Mouse (Mus musculus): Measurements from ENCODE around the gene Dcxr. TPM values are rescaled to one million over a fixed set of nuclear protein-coding genes. Genes with fewer than 3 reads are reported as not detected.
A peak's percentile ranks its signal among the peaks of the same experiment; 100 is the strongest.
"Not testable (repeated sequence)": the region's sequence is repeated elsewhere in the genome, so short reads cannot be mapped to it uniquely, and the experiment has no call there.

Gene Dcxr
- total RNA-seq, 2 experiments from 2014 or later: 1.9 to 6.5 TPM

DNA sequence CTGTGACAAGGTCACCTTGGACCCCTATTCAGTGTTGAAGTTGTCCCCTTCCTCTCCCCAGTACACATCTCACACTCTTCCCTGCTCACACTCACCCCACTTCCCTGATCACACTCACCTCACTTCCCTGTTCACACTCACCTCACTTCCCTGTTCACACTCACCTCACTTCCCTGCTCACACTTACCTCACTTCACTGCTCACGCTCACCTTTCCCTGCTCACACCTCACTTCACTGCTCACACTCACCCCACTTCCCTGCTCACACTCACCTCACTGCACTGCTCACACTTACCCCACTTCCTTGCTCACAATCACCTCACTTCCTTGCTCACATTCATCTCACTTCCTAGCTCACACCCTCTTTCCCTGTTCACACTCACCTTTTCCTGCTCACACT lies 4.3 kb upstream of the Dcxr start:
- ATAC-seq (replicated peaks; ENCODE audit: low FRiP score, poor library complexity, severe bottlenecking): no peak

GRCm38 (mm10) chr11:120730331-120730870 lies 3.3 kb upstream of the Dcxr start:
- ATAC-seq (replicated peaks; ENCODE audit: low FRiP score, poor library complexity, severe bottlenecking): no peak

DNA sequence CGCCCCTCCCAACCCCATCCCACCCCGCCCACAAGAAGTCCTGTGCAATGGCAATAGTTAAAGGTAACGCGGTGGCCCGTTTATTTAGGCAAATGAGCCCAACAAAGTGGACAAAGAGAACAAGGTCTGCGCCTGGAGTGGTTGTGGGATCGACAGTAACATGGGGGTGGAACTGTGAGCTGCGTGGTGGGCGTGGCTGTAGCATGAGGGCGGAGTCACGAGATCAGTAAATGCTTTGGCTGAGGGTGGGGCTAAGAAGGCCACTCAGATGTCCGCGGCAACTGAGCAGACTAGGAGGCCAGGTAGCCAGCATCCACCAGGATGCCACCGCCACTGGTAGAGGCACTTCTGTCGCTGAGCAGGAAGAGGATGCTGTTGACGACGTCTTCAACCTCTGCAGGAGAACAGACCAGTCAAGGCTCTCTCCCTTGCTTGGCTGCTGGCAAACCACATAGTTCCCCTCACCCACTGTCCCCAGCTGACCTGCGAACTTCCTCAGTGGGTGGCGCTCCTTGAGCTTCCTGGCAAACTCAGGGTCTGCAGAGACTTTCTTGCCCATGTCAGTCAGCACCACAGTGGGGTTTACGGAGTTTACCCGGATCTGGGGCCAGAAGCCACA lies 2.5 kb upstream of the Dcxr start:
- ATAC-seq (replicated peaks; ENCODE audit: low FRiP score, poor library complexity, severe bottlenecking): not testable (repeated sequence)

GRCm38 (mm10) chr11:120728530-120729240 lies 1.6 kb upstream of the Dcxr start:
- ATAC-seq (replicated peaks; ENCODE audit: low FRiP score, poor library complexity, severe bottlenecking): no peak

GRCm38 (mm10) chr11:120727564-120727963 lies 483 bp upstream of the Dcxr start:
- ATAC-seq (replicated peaks; ENCODE audit: low FRiP score, poor library complexity, severe bottlenecking): no peak

DNA sequence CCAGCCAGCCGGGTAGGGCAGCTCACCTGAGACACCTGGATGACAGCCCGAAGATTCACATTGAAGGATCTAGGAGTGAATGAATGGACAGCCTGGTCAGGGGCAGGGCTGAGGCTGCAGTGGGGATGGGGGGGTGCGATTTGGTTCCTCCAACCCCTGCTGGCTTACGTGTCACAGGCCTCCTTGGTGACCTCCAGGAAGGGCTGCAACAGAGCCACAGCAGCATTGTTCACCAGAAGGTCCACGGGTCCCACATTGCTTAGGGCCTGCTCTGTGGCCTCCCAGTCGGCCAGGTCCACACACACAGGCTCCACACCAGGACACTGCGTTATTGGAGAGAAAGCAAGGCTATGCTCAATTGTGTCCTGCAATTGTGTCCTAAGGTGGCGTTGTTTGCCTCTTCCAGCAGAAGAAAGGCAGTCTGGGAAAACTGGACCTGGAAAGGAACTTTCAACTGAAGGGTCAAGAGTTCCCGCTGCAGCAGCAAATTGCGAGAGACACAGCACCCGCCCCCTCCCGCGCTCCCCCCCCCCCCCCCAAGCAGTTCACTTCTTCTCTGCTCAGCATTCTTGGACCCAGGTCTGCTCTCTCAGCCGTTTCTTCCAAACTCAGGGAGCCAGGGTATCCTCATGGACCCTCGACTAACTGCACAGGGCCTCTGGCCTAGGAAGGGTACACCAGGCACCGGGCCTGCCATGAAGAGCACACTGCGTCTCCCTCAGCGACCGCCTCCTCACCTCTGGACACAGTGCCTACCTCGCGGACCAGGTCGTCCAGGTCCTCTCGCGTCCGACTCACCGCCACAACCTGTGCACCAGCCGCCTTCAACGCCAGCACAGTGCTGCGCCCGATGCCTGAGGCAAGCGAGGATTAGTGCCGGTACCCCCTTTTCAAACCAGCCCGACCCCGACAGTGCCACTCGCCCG lies 575 bp downstream of the Dcxr start:
- peak; percentile 8; the same call in 1 of the 2 replicates for ATAC-seq (replicated peaks; ENCODE audit: low FRiP score, poor library complexity, severe bottlenecking)

DNA sequence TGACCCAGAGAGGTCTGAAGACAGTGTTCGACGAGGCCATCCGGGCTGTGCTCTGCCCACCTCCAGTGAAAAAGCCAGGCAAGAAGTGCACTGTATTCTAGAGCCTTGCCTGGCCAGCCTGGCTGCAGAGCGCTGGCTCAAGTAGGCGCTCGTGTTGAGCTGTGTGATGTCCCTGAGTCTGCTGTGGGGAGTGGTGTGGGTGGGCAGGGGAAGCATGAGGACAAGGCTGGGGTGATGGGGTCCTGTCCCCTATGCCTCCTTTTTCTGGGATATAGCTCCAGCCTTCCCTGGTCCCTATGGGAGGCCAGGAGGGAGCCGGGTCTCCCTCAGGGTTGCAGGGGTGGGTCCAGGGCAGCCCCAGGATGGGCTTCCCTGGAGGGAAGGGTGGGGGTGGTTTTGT lies 3.6 kb downstream of the Dcxr start:
- ATAC-seq (replicated peaks; ENCODE audit: low FRiP score, poor library complexity, severe bottlenecking): no peak

DNA sequence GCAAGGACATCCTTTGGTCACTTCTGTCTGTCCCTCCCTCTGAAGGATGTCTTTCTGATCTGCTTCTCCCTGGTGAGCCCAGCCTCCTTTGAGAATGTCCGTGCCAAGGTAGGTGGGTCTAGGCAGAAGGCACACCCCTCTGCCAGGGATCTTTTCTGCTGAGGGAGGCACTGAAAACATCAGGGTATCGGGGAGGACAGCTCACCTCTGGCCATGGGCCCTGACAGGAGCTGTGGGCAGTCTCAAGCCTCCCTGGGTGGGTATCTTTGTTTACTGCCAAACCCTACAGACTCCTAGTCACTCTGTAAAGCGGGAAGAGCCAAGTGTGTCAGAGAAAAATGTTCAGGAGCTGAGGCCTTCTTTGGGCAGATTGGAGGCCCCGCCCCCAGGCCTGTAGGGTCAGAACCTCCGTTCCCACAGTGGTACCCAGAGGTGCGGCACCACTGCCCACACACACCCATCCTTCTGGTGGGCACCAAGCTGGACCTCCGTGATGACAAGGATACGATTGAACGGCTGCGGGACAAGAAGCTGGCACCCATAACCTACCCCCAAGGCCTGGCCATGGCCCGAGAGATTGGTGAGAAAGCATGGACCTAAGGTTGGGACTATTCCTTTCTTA lies 4.2 kb downstream of the Dcxr start:
- no peak for ATAC-seq (replicated peaks; ENCODE audit: low FRiP score, poor library complexity, severe bottlenecking)

DNA sequence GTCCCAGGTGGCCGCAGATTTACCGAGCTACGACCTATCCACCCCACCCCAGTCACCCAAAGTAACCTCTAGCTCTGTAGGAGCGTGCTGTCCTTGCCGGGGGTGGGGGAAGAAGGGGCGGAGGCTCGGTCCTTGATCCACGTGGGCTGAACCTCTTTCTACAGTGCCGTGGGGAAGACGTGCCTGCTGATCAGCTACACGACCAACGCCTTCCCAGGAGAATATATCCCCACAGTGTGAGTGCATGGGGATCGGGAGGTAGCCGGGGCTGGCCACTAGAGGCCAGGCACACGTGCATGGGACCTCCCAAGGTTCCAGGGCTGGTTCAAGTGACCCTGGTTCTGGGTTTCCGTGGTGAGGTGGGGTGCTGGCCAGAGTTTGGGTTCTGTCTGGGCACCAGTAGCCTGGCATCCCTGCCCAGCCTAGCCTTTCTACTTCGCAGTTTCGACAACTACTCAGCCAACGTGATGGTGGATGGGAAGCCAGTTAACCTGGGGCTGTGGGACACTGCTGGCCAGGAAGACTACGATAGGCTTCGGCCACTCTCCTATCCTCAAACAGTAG lies 4.9 kb downstream of the Dcxr start:
- ATAC-seq (replicated peaks; ENCODE audit: low FRiP score, poor library complexity, severe bottlenecking): no peak

- no peak for ATAC-seq (replicated peaks; ENCODE audit: low FRiP score, poor library complexity, severe bottlenecking)
These were observed 5.7 kb downstream of the Dcxr start, which contains the start of gene Rac3 for GRCm38 (mm10) chr11:120721124-120722066. TSS of gene Rac3 (plus strand) at chr11:120721470.

DNA sequence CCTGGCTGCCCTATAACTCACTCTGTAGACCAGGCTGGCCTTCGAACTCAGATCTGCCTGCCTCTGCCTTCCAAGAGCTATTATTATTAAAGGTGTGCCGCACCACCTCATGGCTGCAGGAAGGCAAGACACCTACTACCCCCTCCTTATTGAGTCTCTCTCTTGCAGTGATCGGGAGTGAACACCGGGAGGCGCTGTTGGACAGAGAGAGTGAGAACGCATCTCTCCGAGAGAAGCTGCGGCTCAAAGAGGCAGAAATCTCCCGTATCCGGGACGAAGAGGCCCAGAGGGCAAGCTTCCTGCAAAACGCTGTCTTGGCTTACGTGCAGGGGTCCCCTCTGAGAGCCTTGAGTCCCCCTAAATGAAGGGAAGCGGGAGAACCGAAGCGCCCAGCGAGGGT lies 6.6 kb downstream of the Dcxr start:
- ATAC-seq (replicated peaks; ENCODE audit: low FRiP score, poor library complexity, severe bottlenecking): peak; percentile 54; the same call in 1 of the 2 replicates

- no peak for ATAC-seq (replicated peaks; ENCODE audit: low FRiP score, poor library complexity, severe bottlenecking)
These were observed 7.2 kb downstream of the Dcxr start for GRCm38 (mm10) chr11:120719841-120720376.

- ATAC-seq (replicated peaks; ENCODE audit: low FRiP score, poor library complexity, severe bottlenecking): no peak
These were observed 7.8 kb downstream of the Dcxr start for GRCm38 (mm10) chr11:120719242-120719641.

- no peak for ATAC-seq (replicated peaks; ENCODE audit: low FRiP score, poor library complexity, severe bottlenecking)
These were observed 11.9 kb downstream of the Dcxr start for GRCm38 (mm10) chr11:120715131-120715530.

DNA sequence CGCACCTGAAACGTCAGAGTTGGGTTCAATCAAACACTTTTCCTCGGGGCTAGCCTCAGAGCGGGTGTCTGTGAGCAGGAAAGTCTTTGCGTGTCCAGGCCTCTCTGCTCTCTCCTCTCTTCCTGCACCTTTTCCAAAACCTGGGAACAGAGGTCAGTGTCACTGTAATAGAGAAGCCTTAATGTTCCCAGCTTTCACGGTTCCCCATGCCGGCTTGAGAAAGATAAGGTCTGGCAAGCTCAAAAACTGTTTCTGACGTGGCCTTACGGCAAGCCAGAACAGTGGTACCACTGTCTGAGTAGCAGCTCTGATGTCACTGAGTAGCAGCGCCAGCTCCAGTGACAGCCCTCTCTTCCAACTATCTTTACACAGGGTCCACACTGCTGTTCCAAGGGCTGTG lies 12.5 kb downstream of the Dcxr start:
- ATAC-seq (replicated peaks; ENCODE audit: low FRiP score, poor library complexity, severe bottlenecking): no peak

GRCm38 (mm10) chr11:120713580-120714518 lies 13.2 kb downstream of the Dcxr start, which contains the start of the genes Cenpx and Lrrc45:
TSS of gene Cenpx (minus strand) at chr11:120713738.
TSS of gene Lrrc45 (plus strand) at chr11:120713925.
- peak; percentile 90 for ATAC-seq (replicated peaks; ENCODE audit: low FRiP score, poor library complexity, severe bottlenecking)

All from erythroblast, adult 5-6 weeks (primary cell).